Mouse (Mus musculus): ENCODE measurements around the gene Entpd1. TPM values are rescaled to one million over a fixed set of nuclear protein-coding genes. Genes with fewer than 3 reads are reported as not detected.
"Not testable (repeated sequence)": the region's sequence is repeated elsewhere in the genome, so short reads cannot be mapped to it uniquely, and the experiment has no call there.

Entpd1 gene
- polyA plus RNA-seq, 1 experiment from 2014 or later, result 9.2 TPM

DNA sequence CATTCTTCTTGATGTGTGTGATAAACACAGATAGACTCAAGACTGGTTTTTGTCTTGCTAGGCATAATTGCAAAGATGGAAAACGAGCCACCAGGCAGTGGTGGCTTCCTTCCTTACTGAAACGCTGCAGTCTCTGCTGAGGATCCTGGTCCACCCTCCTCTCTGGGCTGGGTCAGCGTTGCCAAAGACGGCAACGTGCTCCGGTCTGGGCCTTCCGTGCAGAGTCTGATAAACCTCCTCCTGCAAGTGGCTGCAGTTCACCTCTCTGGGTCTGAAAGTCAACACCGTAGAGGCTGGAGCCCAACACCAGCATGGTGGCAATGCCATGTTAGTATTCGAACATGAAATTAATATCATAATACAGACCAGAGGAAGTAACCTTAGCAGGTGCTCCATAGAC lies 7.0 kb upstream of the Entpd1 start:
- Histone ChIP-seq H3K4me3 (replicated peaks; ENCODE audit: low read depth, low read length) (no peak overlapping the region), H3K4me2 (ENCODE audit: low read length) (no peak overlapping the region), H3K27ac (replicated peaks; ENCODE audit: low read depth, low read length) (no peak overlapping the region), H3K9ac (replicated peaks; ENCODE audit: low read length) (no peak overlapping the region), H3K9me3 (ENCODE audit: control insufficient read depth, low read length) (no peaks in the 10 kb centered on the region), H3K36me3 (ENCODE audit: control insufficient read depth, insufficient read depth, low read length) (peaks cover 56% of the 10 kb centered on the region), H3K27me3 (ENCODE audit: control insufficient read depth, insufficient read depth, low read length) (no peaks in the 10 kb centered on the region), H3K4me1 (ENCODE audit: control insufficient read depth, insufficient read depth, low read length) (no peaks in the 10 kb centered on the region)
- ATAC-seq (ENCODE audit: low FRiP score, low TSS enrichment), result no peak
- DNase-seq, result no peak
- 96% methylated on average over 9 of the region's 9 CpGs for WGBS

DNA sequence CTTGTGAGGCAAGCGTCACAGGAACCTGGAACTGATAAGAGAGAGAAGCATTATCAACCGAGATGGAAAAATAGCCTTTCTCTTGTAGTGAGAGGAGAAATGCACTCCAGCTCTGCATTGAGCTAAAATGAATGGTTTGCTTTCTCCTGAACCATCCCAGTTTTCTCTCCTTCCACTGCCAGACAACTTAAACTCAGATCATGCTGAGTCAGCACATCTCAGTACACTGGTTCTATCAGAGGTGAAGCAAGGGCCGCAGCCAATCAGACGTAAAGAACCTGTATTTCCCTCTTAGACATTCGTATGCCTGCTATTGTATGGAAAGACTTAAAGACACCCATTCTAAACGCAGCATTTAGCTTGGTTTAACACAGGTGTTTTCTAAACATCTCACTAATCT lies 4.5 kb upstream of the Entpd1 start:
- ATAC-seq (ENCODE audit: low FRiP score, low TSS enrichment), result no peak
- peaks cover 54% of the 10 kb centered on the region for H3K36me3 ChIP-seq (ENCODE audit: control insufficient read depth, insufficient read depth, low read length)
- H3K4me2 ChIP-seq (ENCODE audit: low read length), result no peak overlapping the region
- 94% methylated on average over 6 of the region's 6 CpGs for WGBS
- no peaks in the 10 kb centered on the region for H3K27me3 ChIP-seq (ENCODE audit: control insufficient read depth, insufficient read depth, low read length)
- H3K9ac ChIP-seq (replicated peaks; ENCODE audit: low read length), result no peak overlapping the region
- no peak for DNase-seq
- H3K4me1 ChIP-seq (ENCODE audit: control insufficient read depth, insufficient read depth, low read length), result peaks cover 5% of the 10 kb centered on the region; the same call in 1 of the 2 replicates
- no peak overlapping the region for H3K4me3 ChIP-seq (replicated peaks; ENCODE audit: low read depth, low read length)
- no peak overlapping the region for H3K27ac ChIP-seq (replicated peaks; ENCODE audit: low read depth, low read length)
- no peaks in the 10 kb centered on the region for H3K9me3 ChIP-seq (ENCODE audit: control insufficient read depth, low read length)

DNA sequence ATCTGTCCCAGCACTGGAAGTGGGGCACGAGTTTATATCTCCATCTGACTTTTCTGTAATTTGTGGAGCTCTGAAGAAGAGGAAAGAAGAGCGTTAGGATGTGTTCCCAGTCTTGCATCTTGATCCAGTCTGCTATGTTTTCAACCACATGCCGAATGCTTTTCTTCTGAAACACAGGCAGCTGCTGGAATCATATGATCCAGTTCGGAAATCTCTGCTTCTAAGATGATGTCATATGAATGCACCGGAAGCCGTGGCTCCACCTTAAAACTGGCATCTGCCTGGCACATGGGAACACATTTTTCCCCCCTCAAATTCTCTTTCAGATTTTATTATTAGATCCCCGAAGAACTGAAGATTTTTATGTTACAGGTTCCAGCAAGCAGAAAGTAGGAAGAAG lies 2.6 kb downstream of the Entpd1 start:
- H3K4me3 ChIP-seq (replicated peaks; ENCODE audit: low read depth, low read length), result no peak overlapping the region
- 87% methylated on average over 7 of the region's 7 CpGs for WGBS
- DNase-seq (no peak), ATAC-seq (ENCODE audit: low FRiP score, low TSS enrichment) (no peak)
- no peaks in the 10 kb centered on the region for H3K27me3 ChIP-seq (ENCODE audit: control insufficient read depth, insufficient read depth, low read length)
- H3K9ac ChIP-seq (replicated peaks; ENCODE audit: low read length), result no peak overlapping the region
- H3K27ac ChIP-seq (replicated peaks; ENCODE audit: low read depth, low read length), result no peak overlapping the region
- H3K4me2 ChIP-seq (ENCODE audit: low read length), result no peak overlapping the region
- peaks cover 5% of the 10 kb centered on the region; the same call in 1 of the 2 replicates for H3K4me1 ChIP-seq (ENCODE audit: control insufficient read depth, insufficient read depth, low read length)
- no peaks in the 10 kb centered on the region; the same call in 1 of the 2 replicates for H3K36me3 ChIP-seq (ENCODE audit: control insufficient read depth, insufficient read depth, low read length)
- no peaks in the 10 kb centered on the region for H3K9me3 ChIP-seq (ENCODE audit: control insufficient read depth, low read length)

DNA sequence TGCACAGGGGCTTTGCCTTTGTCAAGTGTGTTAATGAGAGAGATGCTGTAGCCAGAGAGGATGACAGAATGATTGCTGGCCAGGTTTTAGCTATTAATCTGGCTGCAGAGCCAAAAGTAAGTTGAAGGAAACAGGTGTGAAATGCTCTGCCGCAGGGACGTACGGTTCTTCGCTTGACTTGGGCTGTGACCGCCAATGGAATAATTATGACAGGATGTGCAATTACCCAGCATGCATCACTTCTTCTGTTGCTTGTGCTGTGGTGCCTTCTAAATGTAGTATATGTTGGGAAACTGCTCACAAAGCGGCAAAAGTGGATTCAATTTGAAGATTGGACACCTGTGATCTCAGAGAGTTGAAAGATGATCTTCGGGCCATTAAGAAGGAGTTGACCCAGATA lies 3.9 kb downstream of the Entpd1 start:
- H3K36me3 ChIP-seq (ENCODE audit: control insufficient read depth, insufficient read depth, low read length), result no peaks in the 10 kb centered on the region
- no peak for DNase-seq
- H3K27ac ChIP-seq (replicated peaks; ENCODE audit: low read depth, low read length), result no peak overlapping the region
- no peak overlapping the region for H3K9ac ChIP-seq (replicated peaks; ENCODE audit: low read length)
- no peak overlapping the region for H3K4me3 ChIP-seq (replicated peaks; ENCODE audit: low read depth, low read length)
- WGBS, result 94% methylated on average over 7 of the region's 7 CpGs
- H3K27me3 ChIP-seq (ENCODE audit: control insufficient read depth, insufficient read depth, low read length), result no peaks in the 10 kb centered on the region
- no peaks in the 10 kb centered on the region for H3K9me3 ChIP-seq (ENCODE audit: control insufficient read depth, low read length)
- H3K4me1 ChIP-seq (ENCODE audit: control insufficient read depth, insufficient read depth, low read length), result peaks cover 5% of the 10 kb centered on the region; the same call in 1 of the 2 replicates
- H3K4me2 ChIP-seq (ENCODE audit: low read length), result no peak overlapping the region
- no peak for ATAC-seq (ENCODE audit: low FRiP score, low TSS enrichment)

DNA sequence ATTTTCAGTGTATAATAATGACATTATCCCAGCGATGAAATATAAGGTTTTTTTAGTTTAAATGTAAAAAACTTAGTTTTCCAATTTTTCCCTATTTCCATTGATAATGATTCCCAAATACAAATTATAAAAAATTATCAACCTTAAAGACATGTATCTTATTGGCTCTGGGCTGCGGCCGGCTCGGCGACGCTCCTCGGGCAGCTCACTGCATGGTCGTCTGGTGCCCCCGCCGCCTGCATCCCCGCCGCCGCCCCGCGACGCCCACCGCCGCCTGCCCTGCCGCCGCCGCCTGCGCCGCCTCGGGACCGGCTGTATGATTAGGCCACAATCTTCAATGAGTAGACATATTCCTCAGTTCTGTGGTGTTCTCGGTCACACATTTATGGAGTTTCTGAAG lies 9.4 kb downstream of the Entpd1 start:
- H3K4me2 ChIP-seq (ENCODE audit: low read length); H3K27me3 ChIP-seq (ENCODE audit: control insufficient read depth, insufficient read depth, low read length); DNase-seq; ATAC-seq (ENCODE audit: low FRiP score, low TSS enrichment); H3K36me3 ChIP-seq (ENCODE audit: control insufficient read depth, insufficient read depth, low read length); H3K27ac ChIP-seq (replicated peaks; ENCODE audit: low read depth, low read length); H3K4me1 ChIP-seq (ENCODE audit: control insufficient read depth, insufficient read depth, low read length); H3K9me3 ChIP-seq (ENCODE audit: control insufficient read depth, low read length); H3K4me3 ChIP-seq (replicated peaks; ENCODE audit: low read depth, low read length); H3K9ac ChIP-seq (replicated peaks; ENCODE audit: low read length): not testable (repeated sequence)
- WGBS, result 49% methylated on average over 11 of the region's 26 CpGs

DNA sequence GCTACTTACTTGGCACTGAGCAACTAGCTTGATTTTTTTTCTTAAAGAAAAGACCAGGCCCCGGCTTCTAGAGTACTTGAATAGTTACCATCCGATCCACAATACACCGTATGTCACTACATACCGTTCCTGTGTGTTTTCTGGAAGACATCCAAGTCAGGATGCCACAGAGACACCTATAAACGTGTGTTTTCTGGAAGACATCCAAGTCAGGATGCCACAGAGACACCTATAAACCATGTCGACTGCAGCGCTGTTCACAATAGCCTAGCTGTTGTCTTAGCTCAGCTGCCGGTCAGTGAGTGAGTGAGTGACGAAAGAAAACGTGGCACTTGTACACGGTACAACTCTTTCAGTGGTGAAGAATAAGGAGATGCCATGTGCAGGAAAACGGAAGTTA lies 13.8 kb downstream of the Entpd1 start:
- Histone ChIP-seq H3K4me1 (ENCODE audit: control insufficient read depth, insufficient read depth, low read length) (no peaks in the 10 kb centered on the region), H3K27ac (replicated peaks; ENCODE audit: low read depth, low read length) (no peak overlapping the region), H3K9ac (replicated peaks; ENCODE audit: low read length) (no peak overlapping the region), H3K9me3 (ENCODE audit: control insufficient read depth, low read length) (no peaks in the 10 kb centered on the region), H3K4me2 (ENCODE audit: low read length) (no peak overlapping the region), H3K36me3 (ENCODE audit: control insufficient read depth, insufficient read depth, low read length) (no peaks in the 10 kb centered on the region), H3K4me3 (replicated peaks; ENCODE audit: low read depth, low read length) (no peak overlapping the region), H3K27me3 (ENCODE audit: control insufficient read depth, insufficient read depth, low read length) (no peaks in the 10 kb centered on the region)
- 78% methylated on average over 12 of the region's 12 CpGs for WGBS
- no peak for DNase-seq
- ATAC-seq (ENCODE audit: low FRiP score, low TSS enrichment), result no peak

DNA sequence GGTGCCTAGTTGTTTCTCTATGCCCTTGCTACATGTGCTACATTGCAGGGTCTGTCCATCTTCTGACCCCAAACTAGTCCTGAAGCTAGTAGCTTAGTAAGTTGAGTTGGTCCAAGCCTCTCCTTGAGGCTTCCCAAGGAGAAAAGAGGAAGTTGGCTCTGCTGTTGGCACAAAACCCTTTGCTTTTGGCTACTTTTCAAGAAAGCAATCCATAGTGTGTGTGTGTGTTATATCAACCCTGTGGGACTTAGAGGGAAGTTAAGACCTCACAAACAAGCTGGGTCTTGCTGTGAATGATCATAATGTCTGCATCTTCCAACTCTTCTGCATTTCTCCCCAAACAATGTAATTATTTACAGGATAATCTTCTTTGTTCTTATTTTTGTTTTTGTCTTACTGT lies 16.8 kb downstream of the Entpd1 start:
- ATAC-seq (ENCODE audit: low FRiP score, low TSS enrichment), result no peak
- H3K9ac ChIP-seq (replicated peaks; ENCODE audit: low read length), result no peak overlapping the region

DNA sequence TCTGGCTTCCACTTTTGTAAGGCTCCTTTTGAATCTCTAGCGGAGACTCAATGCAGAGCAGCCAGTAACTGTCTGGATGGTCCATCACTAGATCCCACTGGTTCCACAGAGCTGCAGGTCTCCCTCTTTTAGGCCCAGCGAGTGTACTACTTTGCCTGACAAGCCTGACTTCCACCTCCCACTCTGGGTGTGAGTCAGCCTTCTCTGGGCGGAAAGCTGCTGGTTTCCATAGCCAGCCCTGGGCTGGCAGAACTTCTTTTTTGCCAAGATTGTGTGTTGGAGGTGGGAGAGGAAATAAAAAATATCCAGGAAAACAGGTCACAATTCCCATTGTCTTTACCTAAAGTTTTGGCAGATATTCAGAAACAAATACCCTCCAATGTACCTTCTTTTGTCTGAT lies 17.9 kb downstream of the Entpd1 start:
- Histone ChIP-seq H3K4me1 (ENCODE audit: control insufficient read depth, insufficient read depth, low read length) (no peaks in the 10 kb centered on the region), H3K27me3 (ENCODE audit: control insufficient read depth, insufficient read depth, low read length) (no peaks in the 10 kb centered on the region), H3K9me3 (ENCODE audit: control insufficient read depth, low read length) (no peaks in the 10 kb centered on the region), H3K36me3 (ENCODE audit: control insufficient read depth, insufficient read depth, low read length) (no peaks in the 10 kb centered on the region), H3K27ac (replicated peaks; ENCODE audit: low read depth, low read length) (no peak overlapping the region), H3K9ac (replicated peaks; ENCODE audit: low read length) (no peak overlapping the region), H3K4me2 (ENCODE audit: low read length) (no peak overlapping the region), H3K4me3 (replicated peaks; ENCODE audit: low read depth, low read length) (no peak overlapping the region)
- no peak for ATAC-seq (ENCODE audit: low FRiP score, low TSS enrichment)
- DNase-seq, result no peak
- 90% methylated on average over 3 of the region's 3 CpGs for WGBS

More for the DNA sequence above, 16.8 kb downstream of the Entpd1 start:
- H3K4me2 ChIP-seq (ENCODE audit: low read length), result no peak overlapping the region
- no peak overlapping the region for H3K27ac ChIP-seq (replicated peaks; ENCODE audit: low read depth, low read length)
- H3K27me3 ChIP-seq (ENCODE audit: control insufficient read depth, insufficient read depth, low read length), result no peaks in the 10 kb centered on the region
- no peak for DNase-seq
- no peaks in the 10 kb centered on the region for H3K4me1 ChIP-seq (ENCODE audit: control insufficient read depth, insufficient read depth, low read length)
- H3K36me3 ChIP-seq (ENCODE audit: control insufficient read depth, insufficient read depth, low read length), result no peaks in the 10 kb centered on the region
- no peak overlapping the region for H3K4me3 ChIP-seq (replicated peaks; ENCODE audit: low read depth, low read length)
- no peaks in the 10 kb centered on the region for H3K9me3 ChIP-seq (ENCODE audit: control insufficient read depth, low read length)

DNA sequence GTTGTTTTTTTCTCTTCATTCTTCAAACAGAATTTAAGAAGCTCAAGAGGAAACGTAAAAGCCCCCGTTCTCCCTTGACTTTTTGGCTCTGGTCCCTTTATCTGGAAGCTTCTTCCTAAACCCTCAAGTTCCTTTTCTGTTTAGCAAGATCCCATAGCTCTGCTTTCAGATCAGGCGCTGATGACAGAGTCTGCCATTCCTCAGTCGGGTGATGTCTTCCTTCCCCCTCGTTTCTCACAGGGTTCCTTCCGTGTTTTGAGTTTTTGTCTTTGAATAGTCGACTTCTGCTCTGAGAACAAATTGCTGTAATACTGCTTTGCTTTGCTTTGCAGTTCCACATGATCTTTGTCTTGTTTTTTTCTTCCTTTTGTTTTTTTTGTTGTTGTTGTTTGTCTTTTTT lies 18.4 kb downstream of the Entpd1 start:
- no peak overlapping the region for H3K9ac ChIP-seq (replicated peaks; ENCODE audit: low read length)
- 82% methylated on average over 7 of the region's 7 CpGs for WGBS
- H3K4me2 ChIP-seq (ENCODE audit: low read length), result no peak overlapping the region
- no peaks in the 10 kb centered on the region for H3K9me3 ChIP-seq (ENCODE audit: control insufficient read depth, low read length)
- no peaks in the 10 kb centered on the region for H3K27me3 ChIP-seq (ENCODE audit: control insufficient read depth, insufficient read depth, low read length)
- no peak overlapping the region for H3K27ac ChIP-seq (replicated peaks; ENCODE audit: low read depth, low read length)
- H3K36me3 ChIP-seq (ENCODE audit: control insufficient read depth, insufficient read depth, low read length), result no peaks in the 10 kb centered on the region
- DNase-seq (no peak), ATAC-seq (ENCODE audit: low FRiP score, low TSS enrichment) (no peak)
- H3K4me1 ChIP-seq (ENCODE audit: control insufficient read depth, insufficient read depth, low read length), result no peaks in the 10 kb centered on the region
- H3K4me3 ChIP-seq (replicated peaks; ENCODE audit: low read depth, low read length), result no peak overlapping the region

Data from midbrain, embryonic 14.5 days (tissue).